Mouse (Mus musculus) spleen, adult 2 months (tissue): ENCODE results near the gene Tmc7.

Experiments used
- CTCF ChIP-seq: fragments of 200-500 bp; IDR thresholded peaks from 2 replicates; pipeline ENCODE4 v1.5.1; 2011; ENCODE audit warnings: mild to moderate bottlenecking, inconsistent platforms; ENCODE audit not compliant: insufficient read depth, insufficient read length, insufficient replicate concordance; ENCODE audit errors: extremely low read depth
- POLR2A ChIP-seq: fragments of 200-500 bp; IDR thresholded peaks from 2 replicates; pipeline ENCODE4 v1.6.1; 2011; ENCODE audit warnings: low read depth, low read length, inconsistent platforms

GRCm38 (mm10) chr7:118571350-118571749, 13.2 kb downstream of the Tmc7 start:
- TF ChIP-seq CTCF = no peak
- TF ChIP-seq POLR2A = no peak
